Mouse (Mus musculus) erythroblast, adult 5-6 weeks (primary cell): ENCODE data around the gene Bmp10. TPM values are rescaled to one million over a fixed set of nuclear protein-coding genes. Genes with fewer than 3 reads are reported as not detected.
A peak's percentile ranks its signal among the peaks of the same experiment; 100 is the strongest.
"Not testable (repeated sequence)": the region's sequence is repeated elsewhere in the genome, so short reads cannot be mapped to it uniquely, and the experiment has no call there.

Source experiments
- ATAC-seq: replicated peaks from 2 replicates; pipeline ENCODE4 v1.8.0; 2016; ENCODE audit warnings: moderate number of reproducible peaks, mild to moderate bottlenecking, moderate TSS enrichment, inconsistent platforms; ENCODE audit not compliant: poor library complexity, low FRiP score, severe bottlenecking
- total RNA-seq, 2 experiments: library from RNA; stranded (forward) in 1 of 2; stranded (reverse) in 1 of 2; fragments of 150-400 nt in 1 of 2; fragments of 200-764, 138-1000 nt in 1 of 2; gene quantifications; 2 replicates each; pipeline versions ENCODE4 v1.2.3 to v1.2.4; 2015 to 2017; ENCODE audit warnings: low replicate concordance in 2 of 2

Bmp10 gene
- total RNA-seq, 2 experiments from 2014 or later, result not detected

DNA sequence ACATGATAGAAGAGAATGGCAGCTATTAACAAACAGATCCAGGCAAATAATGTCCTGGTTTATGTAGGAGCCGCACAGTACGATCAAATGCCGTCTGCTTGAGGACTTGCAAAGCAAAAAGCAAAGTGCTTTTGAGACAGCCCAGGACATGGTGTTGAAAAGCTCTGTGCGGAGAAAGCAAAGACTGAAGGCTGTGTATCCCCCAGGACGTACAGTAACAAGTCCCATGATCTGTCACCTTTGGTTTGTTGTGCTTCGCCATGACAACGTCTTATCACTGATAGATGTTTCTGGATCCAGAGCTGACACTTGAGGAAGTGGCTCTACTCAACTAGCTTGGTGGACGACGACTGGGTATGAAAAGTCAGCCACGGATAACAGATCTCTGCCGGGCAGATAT, 14.5 kb downstream of the Bmp10 start:
- no peak for ATAC-seq

- ATAC-seq, result no peak
These were observed 16.4 kb downstream of the Bmp10 start for GRCm38 (mm10) chr6:87445222-87445621.

DNA sequence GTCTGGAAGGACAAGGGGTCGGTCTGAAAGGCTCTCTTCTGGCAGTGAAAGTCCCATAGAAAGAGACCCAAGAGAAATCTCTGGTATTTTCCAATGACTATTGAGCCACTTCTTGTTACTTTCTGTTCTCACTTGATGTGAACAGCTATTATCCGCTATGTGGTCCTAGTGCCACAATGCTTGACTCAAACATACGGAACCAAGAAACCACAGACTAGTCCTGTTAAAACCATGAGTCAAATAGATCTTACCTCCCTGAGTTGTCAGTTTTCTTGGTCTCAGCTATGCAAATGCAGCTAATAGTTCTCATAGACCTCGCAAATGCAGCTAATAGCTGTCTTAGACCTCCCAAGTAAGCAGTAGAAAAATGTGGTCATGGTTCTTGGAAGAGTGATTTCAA, 18.4 kb downstream of the Bmp10 start:
- no peak for ATAC-seq

DNA sequence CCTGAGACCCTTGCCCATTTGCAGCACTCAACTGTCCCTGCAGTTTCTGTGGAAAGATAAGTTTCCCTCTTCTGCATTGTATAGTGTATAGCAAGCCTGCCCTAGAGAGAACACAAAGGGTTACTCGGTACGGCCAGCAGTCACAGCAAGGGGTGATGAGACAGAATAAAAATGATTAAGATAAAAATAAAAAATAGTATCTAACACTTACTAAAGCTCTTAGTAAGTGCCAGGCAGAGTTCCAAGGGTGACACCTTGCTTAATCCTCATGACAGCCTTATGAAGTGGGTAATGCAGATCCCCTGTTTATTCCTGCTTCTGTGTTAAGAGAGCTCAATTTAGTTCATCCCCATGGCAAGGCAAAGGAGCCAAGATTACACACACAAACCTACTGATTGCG, 20.7 kb downstream of the Bmp10 start:
- no peak for ATAC-seq

- no peak for ATAC-seq
These were observed 22.2 kb downstream of the Bmp10 start for GRCm38 (mm10) chr6:87451016-87451415.

DNA sequence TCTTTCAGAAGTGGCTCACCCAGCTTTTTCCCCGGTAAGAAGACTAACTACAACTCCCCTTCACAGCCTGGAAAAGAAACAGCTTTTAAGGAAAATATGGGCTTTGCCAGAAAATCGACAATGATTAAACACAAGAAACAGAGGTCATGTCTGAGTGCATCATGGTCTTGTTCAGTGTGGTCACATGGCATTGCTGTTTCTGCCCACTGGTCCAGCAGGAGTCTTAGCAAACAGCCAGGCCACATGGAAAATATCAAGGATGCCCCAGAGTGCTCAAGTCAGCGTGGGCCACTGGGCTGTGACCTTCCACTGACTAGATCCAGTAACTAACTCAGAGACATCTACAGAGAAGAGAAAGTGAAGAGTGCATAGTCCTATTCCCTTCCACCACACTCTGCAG, 23.0 kb downstream of the Bmp10 start:
- ATAC-seq, result no peak

- ATAC-seq, result no peak
These were observed 26.7 kb downstream of the Bmp10 start for GRCm38 (mm10) chr6:87455507-87455906.

GRCm38 (mm10) chr6:87466221-87466620, 37.4 kb downstream of the Bmp10 start:
- peak; percentile 78 for ATAC-seq

- ATAC-seq, result no peak
These were observed 38.6 kb downstream of the Bmp10 start for GRCm38 (mm10) chr6:87467373-87467772.

- no peak for ATAC-seq
These were observed 39.6 kb downstream of the Bmp10 start for GRCm38 (mm10) chr6:87468372-87468771.

GRCm38 (mm10) chr6:87470098-87470497, 41.3 kb downstream of the Bmp10 start:
- ATAC-seq, result not testable (repeated sequence)

GRCm38 (mm10) chr6:87475223-87475622, 46.4 kb downstream of the Bmp10 start:
- ATAC-seq, result no peak

GRCm38 (mm10) chr6:87478847-87479246, 50.1 kb downstream of the Bmp10 start:
- ATAC-seq, result no peak

- no peak for ATAC-seq
These were observed 50.7 kb downstream of the Bmp10 start for GRCm38 (mm10) chr6:87479291-87479999.

- ATAC-seq, result no peak
These were observed 54.6 kb downstream of the Bmp10 start for GRCm38 (mm10) chr6:87483224-87483899.

- no peak for ATAC-seq
These were observed 55.1 kb downstream of the Bmp10 start for GRCm38 (mm10) chr6:87483900-87484289.

DNA sequence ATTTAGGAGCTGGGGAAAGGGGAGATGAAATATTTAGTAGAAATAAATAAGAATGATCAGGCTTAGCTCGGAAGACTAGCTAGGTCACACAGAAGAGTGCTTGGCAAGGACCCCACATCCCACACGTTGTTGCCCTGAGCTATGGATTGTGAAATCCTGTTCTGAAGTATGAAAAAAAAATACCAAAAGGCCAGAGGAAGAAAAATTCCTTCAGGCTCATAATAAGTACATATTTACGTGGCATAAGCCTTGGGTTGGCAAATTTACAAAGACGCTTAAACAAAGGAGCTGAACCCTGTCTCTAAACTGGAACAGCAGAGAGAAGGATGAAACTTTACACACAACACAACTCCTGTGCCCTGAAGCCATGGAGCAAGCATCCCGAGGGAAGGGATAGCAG, 56.0 kb downstream of the Bmp10 start:
- ATAC-seq, result no peak

Other genes with a start within 250 kb of the Bmp10 start
- gene Antxr1, start 93.2 kb upstream of the Bmp10 start, total RNA-seq (2015; ENCODE audit: low replicate concordance), result not detected in 2 replicates
- not detected in 2 replicates for gene Antxr1, start 93.2 kb upstream of the Bmp10 start, total RNA-seq (2017; ENCODE audit: low replicate concordance)
- gene Gkn1, start 78.1 kb upstream of the Bmp10 start, total RNA-seq (2015; ENCODE audit: low replicate concordance), result not detected in 2 replicates
- not detected in 2 replicates for gene Gkn1, start 78.1 kb upstream of the Bmp10 start, total RNA-seq (2017; ENCODE audit: low replicate concordance)
- gene Gkn2, start 55.6 kb upstream of the Bmp10 start, total RNA-seq (2015; ENCODE audit: low replicate concordance), result not detected in 2 replicates
- not detected in 2 replicates for gene Gkn2, start 55.6 kb upstream of the Bmp10 start, total RNA-seq (2017; ENCODE audit: low replicate concordance)
- not detected in 2 replicates for gene Gkn3, start 40.1 kb upstream of the Bmp10 start, total RNA-seq (2015; ENCODE audit: low replicate concordance)
- gene Gkn3, start 40.1 kb upstream of the Bmp10 start, total RNA-seq (2017; ENCODE audit: low replicate concordance), result not detected in 2 replicates
- 9.2 and 14.2 TPM in 2 replicates for gene Arhgap25, start 104.3 kb downstream of the Bmp10 start, total RNA-seq (2015; ENCODE audit: low replicate concordance)
- gene Arhgap25, start 104.3 kb downstream of the Bmp10 start, total RNA-seq (2017; ENCODE audit: low replicate concordance), result 8.2 and 19.2 TPM in 2 replicates
- 55.4 and 68.8 TPM in 2 replicates for gene Prokr1, start 161.7 kb downstream of the Bmp10 start, total RNA-seq (2015; ENCODE audit: low replicate concordance)
- 54.9 and 57.6 TPM in 2 replicates for gene Prokr1, start 161.7 kb downstream of the Bmp10 start, total RNA-seq (2017; ENCODE audit: low replicate concordance)
- 37.8 and 43.4 TPM in 2 replicates for gene Aplf, start 243.2 kb downstream of the Bmp10 start, total RNA-seq (2015; ENCODE audit: low replicate concordance)
- gene Aplf, start 243.2 kb downstream of the Bmp10 start, total RNA-seq (2017; ENCODE audit: low replicate concordance), result 71.8 and 86.0 TPM in 2 replicates